Mouse (Mus musculus): ENCODE results near the gene Speer4e. TPM values are rescaled to one million over a fixed set of nuclear protein-coding genes. Genes with fewer than 3 reads are reported as not detected.

Gene Speer4e
- total RNA-seq (2023), result not detected

DNA sequence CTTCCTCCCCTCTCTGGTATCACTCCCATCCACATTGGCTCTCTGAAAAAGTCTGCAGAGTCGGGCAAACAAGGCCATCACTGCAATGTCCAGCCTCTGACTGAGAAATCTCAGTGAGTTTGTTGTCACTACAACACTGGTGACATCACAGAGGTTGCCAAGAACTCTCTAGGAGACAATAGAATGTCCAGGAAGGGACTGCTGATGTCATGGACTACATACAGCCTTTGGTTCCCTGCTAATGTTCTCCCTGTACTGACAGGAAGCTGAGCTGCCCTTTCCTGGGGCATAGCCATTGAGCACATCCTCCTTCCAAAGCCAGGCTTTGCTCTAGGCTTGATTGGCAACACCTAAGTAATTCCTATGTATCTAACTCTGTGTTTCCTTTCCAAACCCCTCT, at the start of gene Speer4e:
Speer4e (minus strand) TSS at position 101 of the 400 bp plus-strand sequence.

DNA sequence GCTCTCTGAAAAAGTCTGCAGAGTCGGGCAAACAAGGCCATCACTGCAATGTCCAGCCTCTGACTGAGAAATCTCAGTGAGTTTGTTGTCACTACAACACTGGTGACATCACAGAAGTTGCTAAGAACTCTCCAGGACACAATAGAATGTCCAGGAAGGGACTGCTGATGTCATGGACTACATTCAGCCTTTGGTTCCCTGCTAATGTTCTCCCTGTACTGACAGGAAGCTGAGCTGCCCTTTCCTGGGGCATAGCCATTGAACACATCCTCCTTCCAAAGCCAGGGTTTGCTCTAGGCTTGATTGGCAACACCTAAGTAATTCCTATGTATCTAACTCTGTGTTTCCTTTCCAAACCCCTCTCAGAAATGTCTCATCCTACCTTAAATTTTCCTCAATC, 40.6 kb upstream of the Speer4e start, which contains the start of gene Gm10354:
Gm10354 (minus strand) TSS at position 101 of the 400 bp plus-strand sequence.

DNA sequence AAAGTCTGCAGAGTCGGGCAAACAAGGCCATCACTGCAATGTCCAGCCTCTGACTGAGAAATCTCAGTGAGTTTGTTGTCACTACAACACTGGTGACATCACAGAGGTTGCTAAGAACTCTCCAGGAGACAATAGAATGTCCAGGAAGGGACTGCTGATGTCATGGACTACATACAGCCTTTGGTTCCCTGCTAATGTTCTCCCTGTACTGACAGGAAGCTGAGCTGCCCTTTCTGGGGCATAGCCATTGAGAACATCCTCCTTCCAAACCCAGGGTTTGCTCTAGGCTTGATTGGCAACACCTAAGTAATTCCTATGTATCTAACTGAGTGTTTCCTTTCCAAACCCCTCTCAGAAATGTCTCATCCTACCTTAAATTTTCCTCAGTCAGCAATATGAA, 23.4 kb downstream of the Speer4e start, which contains the start of gene Gm9758:
Gm9758 (minus strand) TSS at position 101 of the 400 bp plus-strand sequence.

Other genes starting within 250 kb of the Speer4e start
- not detected for gene Gm9758, start 23.5 kb downstream of the Speer4e start, total RNA-seq (2023)
- not detected for gene Gm10354, start 40.5 kb upstream of the Speer4e start, total RNA-seq (2023)
- not detected for gene Gm17019, start 94.6 kb upstream of the Speer4e start, total RNA-seq (2023)